Mouse (Mus musculus) heart, embryonic 10.5 days (tissue): Measurements from ENCODE around the gene Kcng1. TPM values are rescaled to one million over a fixed set of nuclear protein-coding genes. Genes with fewer than 3 reads are reported as not detected.

Experiments used
- DNase-seq: peaks from one replicate; pipeline ENCODE4 v3.0.0-alpha.2; 2017; ENCODE audit warnings: low spot score
- H3K27ac ChIP-seq: fragments of 300-500 bp; sonication (generic); 2 replicates; pipeline ENCODE4 v1.5.1; 2016; ENCODE audit warnings: mild to moderate bottlenecking
- H3K27me3 ChIP-seq: fragments of 300-500 bp; sonication (generic); 2 replicates; pipeline ENCODE4 v1.6.1; 2016; ENCODE audit warnings: mild to moderate bottlenecking; ENCODE audit not compliant: poor library complexity, insufficient read depth, severe bottlenecking
- H3K36me3 ChIP-seq: fragments of 300-500 bp; sonication (generic); 2 replicates; pipeline ENCODE4 v1.6.1; 2016; ENCODE audit warnings: mild to moderate bottlenecking, moderate library complexity
- H3K4me1 ChIP-seq: fragments of 300-500 bp; sonication (generic); 2 replicates; pipeline ENCODE4 v1.6.1; 2016; ENCODE audit warnings: mild to moderate bottlenecking
- H3K4me3 ChIP-seq: fragments of 300-500 bp; sonication (generic); 2 replicates; pipeline ENCODE4 v1.5.1; 2016; ENCODE audit warnings: mild to moderate bottlenecking, moderate library complexity
- H3K9me3 ChIP-seq: fragments of 300-500 bp; sonication (generic); 2 replicates; pipeline ENCODE4 v1.6.1; 2016; ENCODE audit warnings: mild to moderate bottlenecking, moderate library complexity
- WGBS: fragments of 180-500 bp; shearing (Covaris S2); methylation state at CpG from one replicate; pipeline ENCODE4 v1.1.7; 2016; 5-methylcytosine and 5-hydroxymethylcytosine counted together
- polyA plus RNA-seq: library from polyadenylated mRNA; unstranded; fragments of >200 nt; fragmentation: Nextera tagmentation; extraction: Ambion mirVana; gene quantifications from 2 replicates; pipeline ENCODE4 v1.2.1, GENCODE M21; 2016

Gene Kcng1
- polyA plus RNA-seq, 1 experiment from 2014 or later = 2.6 TPM

DNA sequence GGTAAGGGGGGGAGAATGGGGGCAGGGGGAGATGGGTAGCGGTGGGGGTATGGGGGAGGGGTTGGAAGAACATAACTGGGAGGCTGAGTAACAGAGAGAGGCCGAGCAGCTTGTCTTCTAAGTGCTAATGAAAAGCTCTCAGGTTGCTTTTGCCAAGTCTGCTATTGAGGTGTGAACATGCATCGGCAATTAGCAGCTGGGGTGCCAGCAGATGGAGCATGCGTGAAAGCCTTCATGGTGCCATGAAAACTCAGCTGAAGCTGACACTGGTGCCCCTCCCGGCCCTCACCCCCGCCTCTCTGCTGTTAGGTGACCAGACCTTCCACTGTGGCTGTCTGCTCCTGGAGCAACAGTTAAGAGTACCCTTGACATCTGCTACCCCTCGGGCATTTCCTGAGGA lies 27.7 kb downstream of the Kcng1 start:
- H3K36me3 ChIP-seq = no peaks in the 10 kb centered on the region
- H3K9me3 ChIP-seq = no peaks in the 10 kb centered on the region
- no peak overlapping the region for H3K27ac ChIP-seq
- WGBS = 22% methylated on average over 7 of the region's 7 CpGs
- H3K4me1 ChIP-seq = peaks cover 14% of the 10 kb centered on the region
- DNase-seq = no peak
- H3K4me3 ChIP-seq = no peak overlapping the region
- peaks cover 82% of the 10 kb centered on the region for H3K27me3 ChIP-seq

DNA sequence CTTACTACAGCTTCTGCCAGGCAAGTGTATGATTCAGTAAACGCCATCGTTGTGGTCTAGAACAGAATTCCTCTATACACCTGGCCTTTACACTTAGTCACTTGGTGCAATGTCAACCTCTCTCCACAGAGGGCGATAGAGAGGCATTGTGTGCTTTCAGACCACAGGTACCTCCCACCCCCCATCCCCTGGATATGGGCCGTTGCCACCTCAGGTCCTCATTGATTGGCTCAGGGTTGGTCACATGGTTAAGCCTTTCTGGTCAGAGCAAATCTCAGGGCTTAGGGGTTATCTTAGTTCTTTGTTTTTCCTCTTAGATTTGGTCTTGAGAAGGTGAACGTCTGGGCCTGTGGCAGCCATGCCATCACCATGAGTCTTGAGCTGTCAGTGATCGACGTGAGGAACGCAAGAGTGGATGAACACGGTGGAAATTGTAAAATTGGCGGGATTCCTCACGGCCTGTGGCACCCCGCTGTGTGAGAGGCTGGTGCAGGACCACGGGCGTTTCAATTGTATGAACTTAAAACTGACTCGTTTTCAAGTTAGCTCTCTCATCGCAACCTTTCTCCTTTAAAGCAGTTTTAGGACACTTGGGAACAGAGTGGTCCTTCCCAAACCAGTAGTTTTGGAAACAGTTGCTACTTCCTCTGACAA lies 28.8 kb downstream of the Kcng1 start:
- no peak overlapping the region for H3K27ac ChIP-seq

DNA sequence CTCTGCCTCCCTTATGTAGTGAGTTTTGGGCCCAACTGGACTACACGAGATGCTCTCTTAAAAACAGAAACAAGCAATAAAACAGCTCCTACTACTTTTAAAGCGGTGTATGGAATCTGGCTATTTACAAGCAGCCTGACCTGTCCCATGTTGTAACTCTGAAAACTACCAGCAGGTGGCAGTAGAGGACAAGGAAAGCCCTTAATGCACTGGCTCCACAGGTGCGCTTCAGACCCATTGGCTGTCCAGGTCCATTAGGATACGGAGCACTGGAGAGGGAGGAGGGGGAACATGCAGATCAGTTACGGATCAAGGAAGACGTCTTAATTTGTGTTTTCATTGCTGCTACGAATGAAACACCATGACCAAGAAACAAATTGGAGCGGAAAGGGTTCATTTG lies 31.3 kb downstream of the Kcng1 start:
- H3K36me3 ChIP-seq = no peaks in the 10 kb centered on the region
- WGBS = 15% methylated on average over 8 of the region's 8 CpGs
- peaks cover 77% of the 10 kb centered on the region for H3K27me3 ChIP-seq
- H3K9me3 ChIP-seq = no peaks in the 10 kb centered on the region
- no peak overlapping the region for H3K4me3 ChIP-seq
- peaks cover 14% of the 10 kb centered on the region for H3K4me1 ChIP-seq
- H3K27ac ChIP-seq = no peak overlapping the region
- no peak for DNase-seq

More for the DNA sequence above, 28.8 kb downstream of the Kcng1 start:
- WGBS = 11% methylated on average over 16 of the region's 16 CpGs
- Histone ChIP-seq H3K9me3 (no peaks in the 10 kb centered on the region), H3K4me1 (peaks cover 14% of the 10 kb centered on the region), H3K27me3 (peaks cover 79% of the 10 kb centered on the region), H3K4me3 (0 out of 2 replicates have a peak overlapping the region, but pooled peaks have one; percentile 27), H3K36me3 (no peaks in the 10 kb centered on the region)
- no peak for DNase-seq

DNA sequence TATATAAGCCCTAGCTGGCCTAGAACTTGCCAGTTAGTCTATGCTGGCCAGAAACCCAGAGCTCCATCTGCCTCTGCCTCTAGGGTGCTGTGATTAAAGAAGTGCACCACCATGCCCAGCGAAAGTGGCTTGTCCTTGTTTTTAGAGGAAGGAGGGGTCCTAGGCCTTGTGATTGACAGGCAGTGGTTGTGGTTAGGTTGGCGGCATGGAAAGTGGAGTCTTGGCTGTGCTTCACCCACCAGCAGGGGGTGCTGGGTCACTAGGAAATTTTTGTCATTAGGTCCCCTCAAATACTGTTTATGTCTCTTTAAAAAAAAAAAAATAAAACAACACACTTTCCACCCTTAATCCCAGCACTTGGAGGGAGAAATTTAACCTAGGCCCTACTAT lies 32.7 kb downstream of the Kcng1 start:
- H3K4me3 ChIP-seq = no peak overlapping the region
- H3K27me3 ChIP-seq = peaks cover 76% of the 10 kb centered on the region
- H3K9me3 ChIP-seq = no peaks in the 10 kb centered on the region
- WGBS = 28% methylated on average over 2 of the region's 2 CpGs
- no peaks in the 10 kb centered on the region for H3K36me3 ChIP-seq
- no peak overlapping the region for H3K27ac ChIP-seq
- no peak for DNase-seq
- H3K4me1 ChIP-seq = peaks cover 9% of the 10 kb centered on the region; the same call in 1 of the 2 replicates

DNA sequence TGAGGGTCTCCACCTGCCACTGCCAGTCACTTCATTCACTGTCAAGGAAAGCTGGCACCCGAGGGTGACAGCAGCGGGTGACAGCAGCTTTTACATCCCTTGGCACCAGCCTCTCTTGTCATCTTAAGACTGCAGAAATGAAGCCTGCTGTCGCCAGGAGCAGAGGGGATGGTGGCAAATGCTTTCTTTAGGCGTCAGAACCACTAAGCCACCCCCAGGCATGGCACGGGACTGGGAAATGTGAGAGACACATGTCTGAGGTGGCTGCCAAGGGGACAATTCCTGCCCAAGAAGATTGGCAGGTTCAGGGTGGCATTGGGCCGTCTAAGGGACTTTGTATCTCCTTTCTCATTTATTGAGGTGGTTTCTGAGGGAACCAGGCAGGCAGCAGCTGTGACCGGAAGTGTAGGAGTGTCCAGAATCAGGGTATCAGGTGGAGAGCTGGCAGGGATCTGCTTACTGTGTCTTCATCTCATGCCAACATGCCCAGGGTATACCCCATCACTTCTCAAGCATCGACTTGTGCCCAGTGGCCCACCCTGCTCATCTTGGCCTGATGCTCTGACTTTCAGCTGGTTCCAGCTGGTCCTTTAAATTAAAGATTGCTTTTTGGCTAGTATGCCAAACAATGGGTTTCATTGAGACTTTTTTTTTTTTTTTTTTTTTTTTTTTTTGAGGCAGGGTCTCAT lies 33.2 kb downstream of the Kcng1 start:
- Histone ChIP-seq H3K27ac (no peak overlapping the region), H3K4me3 (no peak overlapping the region), H3K9me3 (no peaks in the 10 kb centered on the region), H3K36me3 (no peaks in the 10 kb centered on the region), H3K27me3 (peaks cover 70% of the 10 kb centered on the region), H3K4me1 (peaks cover 6% of the 10 kb centered on the region; the same call in 1 of the 2 replicates)
- WGBS = 73% methylated on average over 8 of the region's 8 CpGs
- DNase-seq = no peak

DNA sequence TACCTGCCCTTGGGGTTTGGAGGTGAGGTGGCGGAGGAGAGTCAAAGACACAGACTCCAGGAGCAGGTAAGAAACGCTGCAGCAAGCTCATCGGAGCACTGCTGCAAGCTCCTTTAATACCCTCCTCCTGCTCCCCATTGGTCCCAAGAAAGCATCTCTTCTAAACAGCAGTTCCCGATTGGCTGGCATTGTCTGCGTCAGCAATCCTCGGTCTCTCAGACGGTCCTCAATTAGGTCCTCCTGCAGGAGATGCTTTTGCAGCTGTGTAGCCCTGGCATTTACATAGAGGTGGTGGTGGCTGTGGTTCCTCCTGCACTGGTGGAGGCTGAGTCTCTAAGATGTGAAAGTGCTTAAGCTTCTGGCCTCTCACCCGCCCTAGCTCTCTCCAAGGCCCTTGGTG lies 36.0 kb downstream of the Kcng1 start:
- Histone ChIP-seq H3K27me3 (peaks cover 43% of the 10 kb centered on the region), H3K4me3 (no peak overlapping the region), H3K27ac (no peak overlapping the region), H3K4me1 (no peaks in the 10 kb centered on the region), H3K36me3 (no peaks in the 10 kb centered on the region), H3K9me3 (no peaks in the 10 kb centered on the region)
- no peak for DNase-seq
- 30% methylated on average over 8 of the region's 8 CpGs for WGBS

DNA sequence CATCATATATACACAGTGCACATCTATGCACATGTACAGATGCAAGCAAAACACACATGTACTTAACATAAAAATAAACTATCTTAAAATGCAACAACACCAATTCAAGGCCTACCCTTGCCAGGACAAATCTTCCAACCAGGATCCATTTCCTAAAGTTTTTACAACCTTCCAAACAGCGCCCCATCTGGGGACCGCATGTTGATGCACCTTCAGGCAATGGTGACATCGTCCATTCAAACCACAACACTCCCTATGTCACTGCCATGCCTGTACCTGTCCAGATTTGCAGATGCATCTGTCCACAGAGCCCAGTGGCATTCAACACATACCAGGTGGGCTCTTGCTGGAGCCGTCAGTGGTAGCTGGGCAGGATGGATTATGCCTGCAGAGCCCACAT lies 38.3 kb downstream of the Kcng1 start:
- H3K36me3 ChIP-seq = no peaks in the 10 kb centered on the region
- H3K4me3 ChIP-seq = no peak overlapping the region
- no peak for DNase-seq
- WGBS = 70% methylated on average over 4 of the region's 4 CpGs
- H3K4me1 ChIP-seq = no peaks in the 10 kb centered on the region
- no peaks in the 10 kb centered on the region for H3K9me3 ChIP-seq
- no peak overlapping the region for H3K27ac ChIP-seq
- H3K27me3 ChIP-seq = peaks cover 37% of the 10 kb centered on the region

DNA sequence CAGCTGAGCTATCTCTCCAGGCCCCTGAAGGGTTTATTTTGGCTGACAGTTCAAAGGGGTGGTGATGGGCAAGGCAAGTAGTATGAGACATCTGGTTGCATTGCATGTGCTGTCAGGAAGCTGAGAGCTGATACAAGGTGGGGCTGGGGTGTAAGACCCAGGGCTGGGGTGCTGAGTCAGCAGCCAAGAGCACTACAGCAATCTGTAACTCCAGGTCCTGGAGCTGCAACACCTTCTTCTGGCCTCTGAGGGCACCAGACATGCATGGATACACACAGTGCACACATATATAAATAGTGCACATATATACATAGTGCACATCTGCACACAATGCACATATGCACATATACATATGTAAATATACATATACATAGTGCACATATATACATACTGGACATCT lies 38.7 kb downstream of the Kcng1 start:
- Histone ChIP-seq H3K27ac (no peak overlapping the region), H3K4me1 (no peaks in the 10 kb centered on the region), H3K27me3 (peaks cover 36% of the 10 kb centered on the region)

DNA sequence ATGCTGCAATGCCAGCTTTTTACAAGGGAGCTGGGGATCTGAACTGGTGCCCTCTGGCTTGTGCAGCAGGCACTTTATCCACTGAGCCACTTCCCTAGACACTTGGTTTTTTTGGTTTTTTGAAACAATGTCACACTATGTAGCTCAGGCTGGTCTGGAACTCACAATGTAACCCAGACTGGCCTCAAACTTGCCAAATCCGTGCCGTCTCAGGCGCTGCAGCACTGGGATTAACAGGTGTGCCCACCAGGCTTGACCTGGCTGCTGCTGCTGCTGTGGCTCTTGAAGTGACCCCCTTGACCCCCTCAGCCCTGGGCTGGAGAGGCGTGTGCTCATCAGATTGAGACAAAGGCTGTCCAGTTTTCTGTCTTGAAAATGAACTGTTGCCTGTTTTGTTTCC lies 43.2 kb downstream of the Kcng1 start:
- Histone ChIP-seq H3K27ac (no peak overlapping the region), H3K4me1 (no peaks in the 10 kb centered on the region), H3K4me3 (no peak overlapping the region), H3K36me3 (peaks cover 9% of the 10 kb centered on the region), H3K27me3 (no peaks in the 10 kb centered on the region; the same call in 1 of the 2 replicates), H3K9me3 (0 out of 2 replicates have a peak, but pooled peaks cover 3% of the 10 kb centered on the region)
- no peak for DNase-seq
- WGBS = 79% methylated on average over 4 of the region's 4 CpGs

More for the DNA sequence above, 38.7 kb downstream of the Kcng1 start:
- Histone ChIP-seq H3K4me3 (no peak overlapping the region), H3K9me3 (no peaks in the 10 kb centered on the region), H3K36me3 (no peaks in the 10 kb centered on the region)
- no peak for DNase-seq

DNA sequence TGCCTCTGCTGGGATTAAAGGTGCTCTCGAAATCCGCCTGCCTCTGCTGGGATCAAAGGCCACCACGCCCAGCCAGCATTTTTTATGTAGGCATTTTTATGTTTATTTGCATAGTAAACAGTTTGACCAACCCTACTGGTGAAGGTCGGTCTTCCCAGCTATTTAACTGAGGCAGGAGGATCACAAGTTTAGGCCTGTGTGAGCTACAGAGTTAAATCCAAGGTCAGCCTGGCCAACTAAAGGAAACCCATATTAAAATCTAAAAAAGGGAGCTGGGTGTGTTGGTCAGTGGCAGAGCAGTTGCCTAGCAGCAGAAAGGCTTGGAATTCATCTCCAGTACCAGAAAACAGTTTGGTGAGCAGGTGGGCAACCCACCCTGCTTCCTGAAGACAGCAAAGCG lies 48.2 kb downstream of the Kcng1 start:
- Histone ChIP-seq H3K4me1 (peaks cover 25% of the 10 kb centered on the region), H3K36me3 (peaks cover 23% of the 10 kb centered on the region), H3K4me3 (no peak overlapping the region), H3K27me3 (no peaks in the 10 kb centered on the region), H3K27ac (no peak overlapping the region), H3K9me3 (0 out of 2 replicates have a peak, but pooled peaks cover 3% of the 10 kb centered on the region)
- 89% methylated on average over 5 of the region's 5 CpGs for WGBS
- DNase-seq = no peak

DNA sequence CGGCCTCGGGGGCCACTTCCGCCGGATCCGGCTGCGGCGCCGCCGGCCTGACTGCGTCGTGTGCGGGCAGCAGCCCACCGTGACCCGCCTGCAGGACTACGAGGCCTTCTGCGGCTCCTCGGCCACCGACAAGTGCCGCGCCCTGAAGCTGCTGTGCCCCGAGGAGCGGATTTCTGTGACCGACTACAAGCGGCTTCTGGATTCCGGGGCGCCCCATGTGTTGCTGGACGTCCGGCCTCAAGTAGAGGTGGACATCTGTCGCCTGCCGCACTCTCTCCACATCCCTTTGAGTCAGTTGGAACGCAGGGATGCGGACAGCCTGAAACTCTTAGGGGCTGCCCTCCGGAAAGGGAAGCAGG lies 50.1 kb downstream of the Kcng1 start:
- Histone ChIP-seq H3K27ac (peak overlapping the region; percentile 97), H3K9me3 (no peaks in the 10 kb centered on the region), H3K4me1 (peaks cover 31% of the 10 kb centered on the region), H3K4me3 (peak overlapping the region; percentile 96), H3K36me3 (peaks cover 27% of the 10 kb centered on the region), H3K27me3 (no peaks in the 10 kb centered on the region)
- DNase-seq = no peak
- 52% methylated on average over 31 of the region's 33 CpGs for WGBS

DNA sequence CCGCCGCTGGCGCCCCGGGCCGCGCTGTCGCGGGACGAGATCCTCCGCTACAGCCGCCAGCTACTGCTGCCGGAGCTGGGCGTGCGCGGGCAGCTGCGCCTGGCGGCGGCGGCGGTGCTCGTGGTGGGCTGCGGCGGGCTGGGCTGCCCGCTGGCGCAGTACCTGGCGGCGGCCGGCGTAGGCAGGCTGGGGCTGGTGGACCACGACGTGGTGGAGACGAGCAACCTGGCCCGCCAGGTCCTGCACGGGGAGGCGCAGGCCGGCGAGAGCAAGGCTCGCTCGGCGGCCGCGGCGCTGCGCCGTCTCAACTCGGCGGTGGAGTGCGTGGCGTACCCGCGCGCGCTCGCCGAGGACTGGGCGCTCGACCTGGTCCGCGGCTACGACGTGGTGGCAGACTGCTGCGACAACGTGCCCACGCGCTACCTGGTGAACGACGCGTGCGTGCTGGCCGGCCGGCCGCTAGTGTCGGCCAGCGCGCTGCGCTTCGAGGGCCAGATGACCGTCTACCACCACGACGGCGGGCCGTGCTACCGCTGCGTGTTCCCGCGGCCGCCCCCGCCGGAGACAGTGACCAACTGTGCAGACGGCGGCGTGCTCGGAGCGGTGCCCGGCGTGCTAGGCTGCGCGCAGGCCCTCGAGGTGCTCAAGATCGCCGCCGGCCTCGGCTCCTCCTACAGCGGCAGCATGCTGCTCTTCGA lies 50.6 kb downstream of the Kcng1 start:
- H3K27me3 ChIP-seq = no peaks in the 10 kb centered on the region
- no peak for DNase-seq
- 3% methylated on average over 105 of the region's 105 CpGs for WGBS
- H3K4me1 ChIP-seq = peaks cover 31% of the 10 kb centered on the region
- H3K9me3 ChIP-seq = no peaks in the 10 kb centered on the region
- peak overlapping the region; percentile 96 for H3K4me3 ChIP-seq
- peaks cover 32% of the 10 kb centered on the region for H3K36me3 ChIP-seq
- H3K27ac ChIP-seq = peak overlapping the region; percentile 97

DNA sequence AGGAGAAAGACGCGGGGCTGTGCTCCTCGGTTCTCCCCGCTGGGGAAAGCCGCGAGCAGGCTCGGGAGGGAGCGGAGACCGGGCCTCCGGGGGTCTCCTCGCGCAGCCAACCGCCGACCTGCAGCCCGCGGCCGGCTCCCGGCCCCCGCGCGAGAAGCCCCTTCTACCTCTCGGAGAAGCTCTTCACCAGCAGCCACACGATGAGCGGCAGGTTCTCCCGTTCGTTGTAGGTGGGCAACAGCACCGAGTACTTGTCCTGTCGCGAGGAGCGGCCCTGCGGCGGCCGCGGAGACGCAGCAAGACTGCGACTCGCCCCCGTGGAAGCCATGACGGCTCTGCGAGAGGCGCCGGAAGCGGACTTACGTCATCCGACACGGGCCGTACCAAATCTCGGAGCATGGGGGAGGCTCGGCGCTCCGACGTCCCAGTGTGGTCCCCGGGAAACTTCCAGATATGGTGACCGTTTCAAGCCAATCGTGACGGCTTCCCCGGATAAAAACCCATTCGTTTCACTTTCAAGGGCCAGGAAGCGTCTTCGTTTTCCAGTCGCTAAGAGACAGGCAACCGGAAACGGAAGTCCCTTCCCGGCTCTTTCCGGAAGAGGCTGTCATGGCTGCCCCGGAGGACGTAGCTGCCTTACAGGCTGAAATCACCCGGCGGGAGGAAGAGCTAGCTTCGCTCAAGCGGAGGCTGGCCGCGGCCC lies 51.4 kb downstream of the Kcng1 start, which contains the start of the genes Gm20716, Dpm1 and Mocs3:
Gm20716 (minus strand) TSS at position 339 of the 703 bp plus-strand sequence.
Dpm1 (minus strand) TSS at position 566 of the 703 bp plus-strand sequence.
Mocs3 (plus strand) TSS at position 597 of the 703 bp plus-strand sequence.
- Histone ChIP-seq H3K36me3 (peaks cover 40% of the 10 kb centered on the region), H3K4me3 (peak within 1 kb of the TSS; percentile 96), H3K4me1 (peaks cover 31% of the 10 kb centered on the region), H3K27me3 (no peaks in the 10 kb centered on the region), H3K9me3 (no peaks in the 10 kb centered on the region), H3K27ac (peak within 1 kb of the TSS; percentile 97)
- WGBS = under 1% methylated on average over 73 of the region's 73 CpGs
- DNase-seq = peak; percentile 95
